Mouse (Mus musculus) right cerebral cortex, postnatal 36 days (tissue): ENCODE results near the gene Med12l.

ENCODE experiments used
- DNase-seq, 2 experiments: peaks; one replicate each; pipeline ENCODE4 v3.0.0; 2022; ENCODE audit warnings: low spot score in 2 of 2, mixed read lengths in 1 of 2

The Med12l gene

GRCm38 (mm10) chr3:59191674-59192073, 186.0 kb downstream of the Med12l start:
- DNase-seq = no peak

- no peak for DNase-seq
Measured at GRCm38 (mm10) chr3:59194099-59194498, 188.5 kb downstream of the Med12l start.

- DNase-seq = no peak
Measured at GRCm38 (mm10) chr3:59194938-59195337, 189.3 kb downstream of the Med12l start, which contains the start of gene Gpr87. TSS of gene Gpr87 (minus strand) at chr3:59195104.

GRCm38 (mm10) chr3:59197329-59197948, 191.8 kb downstream of the Med12l start:
- DNase-seq = no peak

- DNase-seq = no peak
Measured at GRCm38 (mm10) chr3:59203802-59204520, 198.3 kb downstream of the Med12l start.

GRCm38 (mm10) chr3:59204719-59205503, 199.3 kb downstream of the Med12l start:
- no peak for DNase-seq

GRCm38 (mm10) chr3:59205941-59206340, 200.3 kb downstream of the Med12l start:
- no peak for DNase-seq

GRCm38 (mm10) chr3:59208650-59209548, 203.3 kb downstream of the Med12l start:
- DNase-seq = no peak

- DNase-seq = no peak
Measured at GRCm38 (mm10) chr3:59210089-59210488, 204.5 kb downstream of the Med12l start.

- no peak for DNase-seq
Measured at GRCm38 (mm10) chr3:59210727-59211126, 205.1 kb downstream of the Med12l start, which contains the start of gene P2ry13. TSS of gene P2ry13 (minus strand) at chr3:59210882.

GRCm38 (mm10) chr3:59211784-59212183, 206.2 kb downstream of the Med12l start:
- DNase-seq = no peak

- DNase-seq = no peak
Measured at GRCm38 (mm10) chr3:59212404-59212803, 206.8 kb downstream of the Med12l start.

- DNase-seq = no peak
Measured at GRCm38 (mm10) chr3:59217211-59217610, 211.6 kb downstream of the Med12l start.

GRCm38 (mm10) chr3:59219326-59219725, 213.7 kb downstream of the Med12l start:
- no peak for DNase-seq

GRCm38 (mm10) chr3:59222303-59222702, 216.7 kb downstream of the Med12l start:
- no peak for DNase-seq

- no peak for DNase-seq
Measured at GRCm38 (mm10) chr3:59225411-59225810, 219.8 kb downstream of the Med12l start.

GRCm38 (mm10) chr3:59227696-59228095, 222.1 kb downstream of the Med12l start:
- DNase-seq = no peak

GRCm38 (mm10) chr3:59228730-59229551, 223.3 kb downstream of the Med12l start:
- DNase-seq = peak in 1 of 2 experiments; percentile 34

GRCm38 (mm10) chr3:59230912-59231311, 225.3 kb downstream of the Med12l start:
- no peak for DNase-seq

GRCm38 (mm10) chr3:59234878-59235277, 229.3 kb downstream of the Med12l start:
- no peak for DNase-seq
